Mouse (Mus musculus) heart, adult 2 months (tissue): Measurements from ENCODE around the gene Btbd35f18.
"Not testable (repeated sequence)": the region's sequence is repeated elsewhere in the genome, so short reads cannot be mapped to it uniquely, and the experiment has no call there.

Experiments used
- EP300 ChIP-seq: fragments of 200-500 bp; IDR thresholded peaks from 2 replicates; pipeline ENCODE4 v1.6.1; 2011; ENCODE audit warnings: low read depth, low read length, control low read depth; ENCODE audit not compliant: insufficient read depth
- POLR2A ChIP-seq: fragments of 200-500 bp; IDR thresholded peaks from 2 replicates; pipeline ENCODE4 v1.6.1; 2011; ENCODE audit warnings: mild to moderate bottlenecking, low read depth, low read length, control low read depth; ENCODE audit not compliant: insufficient read depth

DNA sequence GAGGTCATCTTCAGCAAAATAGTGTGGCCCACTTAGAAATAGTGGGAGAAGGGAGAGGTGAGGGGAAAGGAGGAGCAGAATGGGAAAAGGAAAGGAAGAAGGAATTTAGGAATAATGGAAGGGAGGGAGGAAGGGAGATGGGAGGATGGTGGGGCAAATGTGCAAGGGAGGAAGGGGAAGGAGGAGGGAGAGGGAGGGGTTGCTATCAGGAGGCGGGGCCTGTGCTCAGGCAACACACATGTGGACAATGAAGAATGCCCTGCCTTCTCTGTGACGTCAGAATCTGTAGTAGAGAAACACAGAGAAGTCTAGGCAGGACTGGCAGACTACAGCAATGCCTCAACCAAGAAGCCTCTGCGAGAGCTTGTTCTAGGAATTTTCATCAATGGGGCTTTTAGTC is at the start of gene Btbd35f18:
- TF ChIP-seq POLR2A, EP300: not testable (repeated sequence)
